Mouse (Mus musculus) C2C12 (cell line): ENCODE measurements around the gene Ankmy2.

Experiments
- CEBPB ChIP-seq: IDR thresholded peaks from one replicate; pipeline ENCODE4 v1.6.1; 2011; ENCODE audit warnings: low read depth, mild to moderate bottlenecking, control low read depth, moderate library complexity
- CTCF ChIP-seq: IDR thresholded peaks from one replicate; pipeline ENCODE4 v1.5.1; 2011; ENCODE audit not compliant: control insufficient read depth, insufficient read depth, insufficient read length
- FOSL1 ChIP-seq: IDR thresholded peaks from one replicate; pipeline ENCODE4 v1.8.0; 2011; ENCODE audit warnings: mild to moderate bottlenecking, low read length; ENCODE audit not compliant: poor library complexity, insufficient read depth, severe bottlenecking

GRCm38 (mm10) chr12:36136285-36136684 lies 20.6 kb upstream of the Ankmy2 start:
- TF ChIP-seq CTCF (no peak), FOSL1 (no peak), CEBPB (no peak)
